Mouse (Mus musculus) heart, postnatal 0 days (tissue): Measurements from ENCODE around the gene Fmod. TPM values are rescaled to one million over a fixed set of nuclear protein-coding genes. Genes with fewer than 3 reads are reported as not detected.
A peak's percentile ranks its signal among the peaks of the same experiment; 100 is the strongest.

Experiments used
- ATAC-seq: fragments of 200-750 bp; cut with Nextera tagmentation; 2 replicates; pipeline ENCODE4 v1.8.0; 2017; ENCODE audit warnings: low read depth, moderate number of reproducible peaks, moderate library complexity; ENCODE audit not compliant: insufficient read depth
- DNase-seq: peaks from one replicate; pipeline ENCODE4 v3.0.0-alpha.2; 2016; ENCODE audit warnings: low spot score
- H3K27ac ChIP-seq: fragments of 300-500 bp; sonication (generic); 2 replicates; pipeline ENCODE4 v1.5.1; 2014; ENCODE audit warnings: low read depth, mild to moderate bottlenecking
- H3K27me3 ChIP-seq: fragments of 300-500 bp; sonication (generic); 2 replicates; pipeline ENCODE4 v1.6.1; 2014; ENCODE audit warnings: low read length, mixed read lengths; ENCODE audit not compliant: control insufficient read depth, insufficient read depth
- H3K36me3 ChIP-seq: fragments of 300-500 bp; sonication (generic); replicated peaks from 2 replicates; pipeline ENCODE4 v1.6.1; 2014; ENCODE audit warnings: low read length, mixed read lengths; ENCODE audit not compliant: control insufficient read depth, insufficient read depth
- H3K4me1 ChIP-seq: fragments of 300-500 bp; sonication (generic); 2 replicates; pipeline ENCODE4 v1.6.1; 2014; ENCODE audit warnings: antibody characterized with exemption; ENCODE audit not compliant: control insufficient read depth, insufficient read depth
- H3K4me2 ChIP-seq: fragments of 300-500 bp; sonication (generic); 2 replicates; pipeline ENCODE4 v1.6.1; 2014; ENCODE audit warnings: low read depth, mild to moderate bottlenecking, low read length, moderate library complexity
- H3K4me3 ChIP-seq: fragments of 300-500 bp; sonication (generic); 2 replicates; pipeline ENCODE4 v1.5.1; 2014; ENCODE audit warnings: low read depth, low read length
- H3K9ac ChIP-seq: fragments of 300-500 bp; sonication (generic); replicated peaks from 2 replicates; pipeline ENCODE4 v1.6.1; 2014; ENCODE audit warnings: low read depth, low read length, mixed read lengths
- H3K9me3 ChIP-seq: fragments of 300-500 bp; sonication (generic); replicated peaks from 2 replicates; pipeline ENCODE4 v1.6.1; 2016; ENCODE audit warnings: low read length; ENCODE audit not compliant: control insufficient read depth
- CTCF ChIP-seq: IDR thresholded peaks from 2 replicates; pipeline ENCODE4 v1.5.1; 2016; ENCODE audit warnings: antibody characterized with exemption, control low read depth, low read depth
- EP300 ChIP-seq: IDR thresholded peaks from 2 replicates; pipeline ENCODE4 v1.6.1; 2016; ENCODE audit warnings: antibody characterized with exemption, low read depth
- WGBS: fragments of 180-500 bp; shearing (Covaris S2); extraction: QIAGEN DNeasy Blood & Tissue Kit; methylation state at CpG from one replicate; pipeline ENCODE4 v1.1.7; 2014; 5-methylcytosine and 5-hydroxymethylcytosine counted together
- polyA plus RNA-seq: library from polyadenylated mRNA; unstranded; fragments of >200 nt; fragmentation: Nextera tagmentation; extraction: Ambion mirVana; gene quantifications from 2 replicates; pipeline ENCODE4 v1.2.1, GENCODE M21; 2015
- total RNA-seq: library from RNA; depleted of rRNA; stranded (reverse); fragments of >200 nt; gene quantifications from 2 replicates; pipeline ENCODE4 v1.2.3, GENCODE M21; 2014; ENCODE audit warnings: low replicate concordance

Fmod gene
- total and polyA plus RNA-seq, 2 experiments from 2014 or later: 7.7 to 11.2 TPM

DNA sequence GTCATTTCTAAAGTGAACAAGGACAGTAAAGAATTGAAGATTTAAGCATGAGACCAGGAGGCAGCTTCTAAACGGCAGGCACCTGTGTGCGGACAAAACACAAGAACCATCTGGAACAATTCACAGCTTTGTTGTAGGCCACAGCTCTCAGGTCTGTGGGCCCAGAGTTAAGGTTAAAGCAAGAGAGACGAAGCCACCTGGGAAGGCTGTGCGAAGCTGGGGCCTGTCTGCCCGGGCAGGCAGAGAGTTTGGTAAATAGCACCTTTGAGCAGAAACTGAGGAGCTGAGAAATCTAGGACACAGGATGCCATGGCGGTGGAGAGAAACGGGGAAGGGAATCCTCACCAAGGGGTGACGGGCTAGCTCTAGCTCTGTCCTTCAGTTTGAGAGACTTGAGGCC is 38.5 kb downstream of the Fmod start:
- WGBS: 88% methylated on average over 8 of the region's 8 CpGs
- Histone ChIP-seq H3K9ac (peak overlapping the region; percentile 54; the same call in 1 of the 2 replicates), H3K4me3 (peak overlapping the region; percentile 68), H3K4me2 (peak overlapping the region; percentile 77), H3K27ac (0 out of 2 replicates have a peak overlapping the region, but pooled peaks have one; percentile 16), H3K9me3 (no peaks in the 10 kb centered on the region), H3K36me3 (peaks cover 28% of the 10 kb centered on the region), H3K4me1 (peaks cover 58% of the 10 kb centered on the region), H3K27me3 (no peaks in the 10 kb centered on the region)
- ATAC-seq: no peak
- DNase-seq: no peak
- no peak for TF ChIP-seq CTCF
- TF ChIP-seq EP300: no peak

DNA sequence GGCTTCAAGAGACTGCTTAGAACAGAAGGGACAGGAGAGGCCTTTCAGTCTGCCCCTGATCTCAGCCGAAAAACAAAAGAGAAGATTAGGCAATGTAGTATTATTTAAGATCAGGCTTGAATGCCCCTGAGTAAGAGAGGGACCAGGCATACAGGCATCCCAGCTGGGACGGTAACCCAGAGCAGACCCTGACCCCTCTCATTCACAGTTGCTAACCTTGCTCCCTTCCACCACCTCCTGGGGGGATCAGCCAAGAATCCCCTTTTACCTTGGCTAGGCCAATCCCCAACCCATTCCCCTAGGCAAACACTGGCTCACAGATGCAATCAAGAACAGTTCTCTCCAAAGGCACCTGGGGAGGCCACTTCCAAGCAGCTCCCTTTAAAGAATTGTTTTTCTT is 39.7 kb downstream of the Fmod start:
- Histone ChIP-seq H3K9me3 (no peaks in the 10 kb centered on the region), H3K27me3 (no peaks in the 10 kb centered on the region), H3K4me2 (peak overlapping the region; percentile 77), H3K27ac (no peak overlapping the region), H3K4me1 (peaks cover 55% of the 10 kb centered on the region), H3K4me3 (peak overlapping the region; percentile 68), H3K9ac (peak overlapping the region; percentile 54), H3K36me3 (peaks cover 28% of the 10 kb centered on the region)
- TF ChIP-seq CTCF: no peak
- TF ChIP-seq EP300: no peak
- 66% methylated on average over 2 of the region's 2 CpGs for WGBS
- ATAC-seq (no peak), DNase-seq (no peak)

DNA sequence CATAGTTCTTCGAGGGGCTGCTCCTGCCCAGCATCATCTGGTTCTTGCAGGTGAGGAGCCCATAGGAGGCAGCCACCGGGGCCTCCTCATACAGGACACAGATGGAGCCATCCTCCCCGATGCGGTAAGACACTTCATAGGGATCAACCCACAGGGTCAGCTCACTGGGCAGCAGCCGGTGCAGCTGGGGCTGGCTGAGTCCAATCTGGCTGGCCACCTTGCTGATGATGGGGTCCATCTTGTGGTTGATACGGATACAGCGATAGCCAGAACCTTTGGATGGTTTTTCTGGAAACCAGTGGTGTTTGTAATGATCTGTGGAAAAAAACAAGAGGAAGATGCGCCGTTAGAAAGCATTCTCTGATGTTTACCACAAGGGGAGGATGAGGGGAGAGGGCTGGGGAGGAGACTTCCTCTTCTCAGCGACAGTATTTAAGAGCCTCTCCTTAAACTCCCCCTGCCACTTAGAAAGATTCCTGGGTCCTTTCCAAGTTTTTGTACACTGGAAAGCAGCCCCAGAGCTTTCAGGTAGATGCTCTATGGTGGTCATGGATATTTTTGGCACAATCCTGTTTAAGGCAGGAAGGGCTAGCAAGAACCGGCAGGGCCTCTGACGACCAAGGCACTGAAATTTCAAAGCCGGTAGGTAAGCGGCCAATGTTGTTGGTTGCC is 40.5 kb downstream of the Fmod start:
- H3K4me1 ChIP-seq: peaks cover 58% of the 10 kb centered on the region
- no peaks in the 10 kb centered on the region for H3K9me3 ChIP-seq
- peak overlapping the region; percentile 85 for H3K9ac ChIP-seq
- H3K4me3 ChIP-seq: peak overlapping the region; percentile 68
- TF ChIP-seq EP300 (peak; percentile 2; the same call in 1 of the 2 replicates), CTCF (peak; percentile 20; the same call in 1 of the 2 replicates)
- H3K36me3 ChIP-seq: peaks cover 28% of the 10 kb centered on the region
- DNase-seq (no peak), ATAC-seq (no peak)
- H3K4me2 ChIP-seq: peak overlapping the region; percentile 77
- WGBS: 19% methylated on average over 14 of the region's 14 CpGs
- H3K27me3 ChIP-seq: no peaks in the 10 kb centered on the region
- peak overlapping the region; percentile 80 for H3K27ac ChIP-seq

DNA sequence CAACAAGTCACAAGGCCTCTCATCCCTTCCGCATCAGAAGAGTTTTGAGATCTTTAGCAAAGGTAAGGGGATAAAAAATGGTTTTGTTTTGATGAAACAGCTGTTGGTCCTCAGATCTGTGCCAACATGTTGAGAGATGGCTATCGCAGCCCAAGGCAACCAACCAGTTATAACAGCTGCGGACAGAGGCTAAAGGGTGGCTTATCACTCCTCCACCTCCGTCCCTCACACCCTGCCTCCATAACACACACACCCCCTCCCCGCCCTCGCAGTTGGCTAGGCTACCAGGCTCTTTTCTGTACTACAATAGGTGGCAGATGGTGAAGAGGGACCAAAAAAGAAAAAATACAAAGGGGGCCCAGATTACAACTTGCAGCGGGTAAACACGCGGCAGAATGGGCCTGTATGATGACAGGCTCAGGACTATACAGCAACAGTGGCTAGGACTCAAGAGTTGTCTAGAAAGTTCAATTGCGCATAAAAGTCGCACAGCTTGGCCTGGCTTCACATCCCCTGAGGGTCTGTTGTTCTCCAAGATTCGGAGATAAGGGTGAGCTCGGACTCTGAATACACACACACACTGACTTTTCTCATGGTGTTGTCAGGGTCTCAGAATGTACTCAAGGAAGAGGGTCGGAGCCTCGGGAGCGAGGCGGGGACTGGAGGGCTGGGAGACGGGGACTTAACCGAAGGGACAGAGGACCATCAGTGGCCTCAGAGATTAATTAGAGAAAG is 41.2 kb downstream of the Fmod start:
- ATAC-seq: no peak
- Histone ChIP-seq H3K27ac (peak overlapping the region; percentile 80), H3K9ac (peak overlapping the region; percentile 85), H3K9me3 (no peaks in the 10 kb centered on the region), H3K27me3 (no peaks in the 10 kb centered on the region), H3K4me1 (peaks cover 55% of the 10 kb centered on the region), H3K4me3 (peak overlapping the region; percentile 68), H3K4me2 (peak overlapping the region; percentile 77), H3K36me3 (peaks cover 28% of the 10 kb centered on the region)
- WGBS: 1% methylated on average over 19 of the region's 19 CpGs
- DNase-seq: no peak
- TF ChIP-seq EP300 (no peak), CTCF (no peak)

DNA sequence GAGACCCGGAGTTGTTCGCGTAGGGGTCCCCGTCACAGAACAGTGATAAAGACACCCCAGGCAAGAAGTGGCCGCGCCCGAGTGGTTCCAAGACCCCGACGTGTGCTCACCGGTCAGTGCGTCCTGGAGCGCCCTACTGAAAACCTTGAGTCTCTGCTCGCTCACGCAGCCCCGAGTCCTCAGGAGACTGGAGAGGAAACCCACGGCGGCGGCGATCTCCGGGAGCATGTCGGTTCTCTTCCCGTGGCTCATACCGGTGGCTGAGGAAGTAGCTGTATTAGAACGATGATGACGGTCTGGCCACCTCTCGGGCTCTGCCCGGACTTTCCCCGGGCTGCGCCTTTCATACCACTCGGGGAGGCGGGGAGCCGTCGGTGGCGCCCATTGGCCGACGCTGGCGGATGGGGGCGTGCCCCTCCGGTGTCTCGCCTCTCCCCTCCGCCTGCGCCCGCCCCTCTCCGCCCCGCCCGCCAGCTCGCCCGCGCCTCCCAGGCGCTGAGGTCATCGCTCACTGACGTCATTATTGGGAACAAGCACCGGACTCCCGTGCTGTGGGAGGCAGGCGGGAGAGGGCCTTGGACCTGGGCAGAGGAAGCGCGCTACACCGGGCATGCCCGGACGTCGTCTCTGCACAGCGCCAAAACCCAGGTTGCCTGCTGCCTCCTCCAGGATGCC is 41.9 kb downstream of the Fmod start, which contains the start of gene Btg2:
Gene Btg2, minus strand, starts transcription at position 319 of the 675 bp plus-strand sequence.
- TF ChIP-seq EP300: no peak
- TF ChIP-seq CTCF: no peak
- Histone ChIP-seq H3K9ac (peak within 1 kb of the TSS; percentile 85), H3K9me3 (no peaks in the 10 kb centered on the region), H3K4me2 (peak within 1 kb of the TSS; percentile 77), H3K27ac (peak within 1 kb of the TSS; percentile 87), H3K27me3 (no peaks in the 10 kb centered on the region), H3K36me3 (peaks cover 28% of the 10 kb centered on the region), H3K4me3 (peak within 1 kb of the TSS; percentile 68), H3K4me1 (peaks cover 53% of the 10 kb centered on the region)
- ATAC-seq (peak; percentile 91), DNase-seq (peak; percentile 97)
- WGBS: under 1% methylated on average over 52 of the region's 62 CpGs
